Mouse (Mus musculus) adipose tissue, adult 10 weeks (tissue): ENCODE results near the gene Zfp963. TPM values are rescaled to one million over a fixed set of nuclear protein-coding genes. Genes with fewer than 3 reads are reported as not detected.

ENCODE experiments used
- polyA plus RNA-seq: library from polyadenylated mRNA; stranded (reverse); fragments of 350-450 nt; fragmentation: Illumina TruSeq; extraction: RNeasy Lipid Tissue Mini Kit (QIAGEN cat#74804); gene quantifications from one replicate; pipeline ENCODE4 v1.2.3, GENCODE M21; 2014; ENCODE audit warnings: low read depth, low replicate concordance

Zfp963 gene
- 5.3 TPM for polyA plus RNA-seq

GRCm38 (mm10) chr8:69749544-69750454 is at the start of gene Zfp963:
Gene Zfp963 (minus strand): TSS chr8:69749970.

DNA sequence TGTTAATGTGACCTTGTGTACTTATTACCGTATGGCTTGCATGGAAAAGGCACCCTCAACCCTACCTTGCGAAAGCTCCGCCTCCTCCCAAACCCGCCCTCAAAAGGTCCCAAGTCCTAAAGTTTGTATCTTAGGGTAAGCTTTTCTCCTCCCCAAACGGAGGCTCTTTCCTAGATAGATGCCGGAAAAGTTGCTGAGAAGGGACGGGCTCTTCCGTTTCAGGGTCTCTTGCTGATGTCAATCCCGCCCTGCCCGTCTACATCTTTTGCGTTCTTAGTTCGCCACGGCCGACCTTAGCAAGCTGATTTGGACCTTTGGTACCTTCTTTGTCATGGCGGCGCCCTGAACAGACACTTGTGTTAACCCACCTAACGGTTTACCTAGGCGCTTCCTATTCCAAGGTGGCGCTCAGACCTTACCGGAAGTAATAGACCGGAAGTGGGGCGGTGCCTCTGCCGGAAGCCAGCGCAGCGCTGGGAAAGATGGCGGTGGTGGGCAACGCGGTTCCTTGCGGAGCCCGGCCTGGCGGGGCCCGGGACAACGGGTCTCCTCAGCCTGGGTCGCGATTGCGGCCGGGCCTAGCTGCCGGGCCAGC is 41.1 kb upstream of the Zfp963 start, which contains the start of the genes Atp13a1 and Zfp866:
TSS of gene Atp13a1 (plus strand) at position 391 of the 595 bp plus-strand sequence.
TSS of gene Zfp866 (minus strand) at position 406 of the 595 bp plus-strand sequence.

DNA sequence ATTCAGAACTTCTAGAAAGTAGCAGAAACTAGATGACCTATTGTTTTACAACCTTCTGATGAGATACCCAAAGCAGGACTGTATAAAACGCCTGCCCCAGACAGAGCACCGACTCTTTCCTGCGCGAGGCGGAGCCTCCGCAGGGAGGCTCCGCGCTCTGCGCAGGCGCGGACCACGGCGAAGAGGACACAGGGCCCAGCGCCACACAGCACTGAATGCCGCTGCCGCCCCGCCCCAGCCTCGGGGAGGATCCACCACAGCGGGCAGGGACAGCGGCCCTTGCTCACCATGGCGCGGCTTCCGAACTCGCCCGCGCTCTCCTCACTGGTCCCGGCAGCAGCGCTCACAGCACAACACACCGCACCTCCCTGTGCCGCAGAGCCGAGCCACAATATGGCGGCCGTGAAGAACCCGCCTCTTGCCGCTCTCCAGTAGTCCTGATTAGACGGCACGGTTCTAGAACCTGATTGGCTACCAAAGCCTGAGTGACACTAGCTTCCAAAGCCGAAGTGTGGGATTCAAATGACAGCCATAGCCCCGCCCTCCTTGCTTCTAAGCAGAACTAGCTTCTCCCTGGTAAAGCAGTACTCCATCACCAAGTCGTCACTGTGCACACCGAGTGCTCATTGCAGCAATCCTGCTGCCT is 24.9 kb upstream of the Zfp963 start, which contains the start of gene Gm20422:
TSS of gene Gm20422 (minus strand) at position 384 of the 646 bp plus-strand sequence.

GRCm38 (mm10) chr8:69710624-69711023 is 39.1 kb downstream of the Zfp963 start, which contains the start of gene Zfp869:
Gene Zfp869 (minus strand): TSS chr8:69710724.

Other genes with a start within 250 kb of the Zfp963 start
- not detected for gene Gm7697, start 227.0 kb downstream of the Zfp963 start, polyA plus RNA-seq
- 9.9 TPM for gene Zfp868, start 124.4 kb downstream of the Zfp963 start, polyA plus RNA-seq
- gene Zfp964, start 95.5 kb downstream of the Zfp963 start, polyA plus RNA-seq: 3.6 TPM
- 29.1 TPM for gene Zfp869, start 39.2 kb downstream of the Zfp963 start, polyA plus RNA-seq
- gene Gm20422, start 24.9 kb upstream of the Zfp963 start, polyA plus RNA-seq: 0.65 TPM
- 22.3 TPM for gene Atp13a1, start 41.2 kb upstream of the Zfp963 start, polyA plus RNA-seq
- 18.1 TPM for gene Zfp866, start 41.2 kb upstream of the Zfp963 start, polyA plus RNA-seq
- gene Gmip, start 58.7 kb upstream of the Zfp963 start, polyA plus RNA-seq: 13.0 TPM
- gene Lpar2, start 72.5 kb upstream of the Zfp963 start, polyA plus RNA-seq: 1.9 TPM
- gene Pbx4, start 82.5 kb upstream of the Zfp963 start, polyA plus RNA-seq: 6.2 TPM
- 0.38 TPM for gene Cilp2, start 137.7 kb upstream of the Zfp963 start, polyA plus RNA-seq
- gene Tssk6, start 152.2 kb upstream of the Zfp963 start, polyA plus RNA-seq: 9.8 TPM
- gene Ndufa13, start 152.6 kb upstream of the Zfp963 start, polyA plus RNA-seq: 118 TPM
- gene Yjefn3, start 152.7 kb upstream of the Zfp963 start, polyA plus RNA-seq: 1.6 TPM
- gene Gatad2a, start 246.4 kb upstream of the Zfp963 start, polyA plus RNA-seq: 41.1 TPM